Mouse (Mus musculus) lung, postnatal 0 days (tissue): ENCODE results near the gene H2-T24. TPM values are rescaled to one million over a fixed set of nuclear protein-coding genes. Genes with fewer than 3 reads are reported as not detected.

Source experiments
- ATAC-seq: fragments of 200-750 bp; cut with Nextera tagmentation; 2 replicates; pipeline ENCODE4 v1.8.0; 2017; ENCODE audit warnings: moderate library complexity
- DNase-seq: peaks from one replicate; pipeline ENCODE4 v3.0.0-alpha.2; 2016; ENCODE audit warnings: low spot score
- H3K27ac ChIP-seq: fragments of 300-500 bp; sonication (generic); 2 replicates; pipeline ENCODE4 v1.5.1; 2014; ENCODE audit warnings: antibody characterized with exemption, mild to moderate bottlenecking, low read length, mixed read lengths
- H3K27me3 ChIP-seq: fragments of 300-500 bp; sonication (generic); replicated peaks from 2 replicates; pipeline ENCODE4 v1.6.1; 2014; ENCODE audit warnings: low read length, mixed read lengths; ENCODE audit not compliant: insufficient read depth
- H3K36me3 ChIP-seq: fragments of 300-500 bp; sonication (generic); 2 replicates; pipeline ENCODE4 v1.6.1; 2014; ENCODE audit warnings: low read length, mixed read lengths; ENCODE audit not compliant: insufficient read depth
- H3K4me1 ChIP-seq: fragments of 300-500 bp; sonication (generic); 2 replicates; pipeline ENCODE4 v1.6.1; 2014; ENCODE audit warnings: antibody characterized with exemption, low read depth, low read length, mixed read lengths; ENCODE audit not compliant: insufficient read depth
- H3K4me2 ChIP-seq: fragments of 300-500 bp; sonication (generic); replicated peaks from 2 replicates; pipeline ENCODE4 v1.6.1; 2014; ENCODE audit warnings: low read depth, mild to moderate bottlenecking, low read length, moderate library complexity, mixed read lengths
- H3K4me3 ChIP-seq: fragments of 300-500 bp; sonication (generic); 2 replicates; pipeline ENCODE4 v1.5.1; 2014; ENCODE audit warnings: low read depth, low read length
- H3K9ac ChIP-seq: fragments of 300-500 bp; sonication (generic); replicated peaks from 2 replicates; pipeline ENCODE4 v1.6.1; 2014; ENCODE audit warnings: low read depth, mild to moderate bottlenecking
- H3K9me3 ChIP-seq: fragments of 300-500 bp; sonication (generic); 2 replicates; pipeline ENCODE4 v1.6.1; 2016; ENCODE audit warnings: low read length, mixed read lengths
- CTCF ChIP-seq: IDR thresholded peaks from 2 replicates; pipeline ENCODE4 v1.5.1; 2016; ENCODE audit warnings: antibody characterized with exemption, mild to moderate bottlenecking
- EP300 ChIP-seq: IDR thresholded peaks from 2 replicates; pipeline ENCODE4 v1.6.1; 2016; ENCODE audit warnings: antibody characterized with exemption, mild to moderate bottlenecking, control low read depth
- WGBS: fragments of 180-500 bp; shearing (Covaris S2); extraction: QIAGEN DNeasy Blood & Tissue Kit; methylation state at CpG from one replicate; pipeline ENCODE4 v1.1.7; 2014; 5-methylcytosine and 5-hydroxymethylcytosine counted together
- polyA plus RNA-seq: library from polyadenylated mRNA; unstranded; fragments of >200 nt; fragmentation: Nextera tagmentation; extraction: Ambion mirVana; gene quantifications from 2 replicates; pipeline ENCODE4 v1.2.1, GENCODE M21; 2015

H2-T24 gene
- polyA plus RNA-seq, 1 experiment from 2014 or later = 2.7 TPM

DNA sequence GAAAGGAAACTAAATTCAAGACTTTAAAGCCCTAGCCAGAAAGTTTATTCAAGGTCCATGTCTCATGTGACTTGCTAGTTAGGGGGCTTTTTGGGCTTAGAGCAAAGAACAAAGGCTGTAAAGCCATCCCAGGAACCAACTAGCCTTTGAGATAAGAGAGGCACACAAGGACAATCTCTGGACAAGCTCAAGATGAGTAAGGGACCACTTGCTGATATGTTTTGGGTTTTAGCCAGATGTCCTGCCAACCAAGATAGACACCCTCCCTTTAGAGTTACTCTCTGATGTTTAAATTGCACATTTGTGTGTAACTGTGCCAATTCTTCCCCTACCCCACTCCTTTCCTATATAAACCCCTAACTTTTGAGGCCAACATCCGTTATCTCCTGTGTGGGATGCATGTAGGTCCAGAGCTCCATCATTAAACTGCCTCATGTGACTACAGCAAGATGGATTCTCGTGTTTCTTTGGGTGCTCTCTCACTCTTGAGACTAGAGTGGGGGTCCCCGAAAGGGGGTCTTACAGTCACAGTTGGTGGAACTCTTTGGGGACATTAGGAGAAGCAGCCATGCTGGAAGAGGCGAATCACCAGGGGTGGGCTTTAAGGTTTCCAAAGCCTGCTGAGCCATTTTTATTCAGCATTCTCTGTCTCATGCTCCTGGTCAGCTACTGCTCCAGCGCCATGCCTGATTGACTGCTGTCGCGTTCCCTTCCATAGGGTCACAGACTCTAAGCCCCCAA lies 8.7 kb upstream of the H2-T24 start:
- Histone ChIP-seq H3K9ac (no peak overlapping the region), H3K9me3 (no peaks in the 10 kb centered on the region), H3K4me1 (peaks cover 3% of the 10 kb centered on the region; the same call in 1 of the 2 replicates), H3K4me3 (no peak overlapping the region), H3K27ac (no peak overlapping the region), H3K4me2 (no peak overlapping the region), H3K27me3 (no peaks in the 10 kb centered on the region), H3K36me3 (no peaks in the 10 kb centered on the region)
- WGBS = 85% methylated on average over 7 of the region's 7 CpGs
- DNase-seq = no peak
- ATAC-seq = no peak
- no peak for TF ChIP-seq EP300
- no peak for TF ChIP-seq CTCF

DNA sequence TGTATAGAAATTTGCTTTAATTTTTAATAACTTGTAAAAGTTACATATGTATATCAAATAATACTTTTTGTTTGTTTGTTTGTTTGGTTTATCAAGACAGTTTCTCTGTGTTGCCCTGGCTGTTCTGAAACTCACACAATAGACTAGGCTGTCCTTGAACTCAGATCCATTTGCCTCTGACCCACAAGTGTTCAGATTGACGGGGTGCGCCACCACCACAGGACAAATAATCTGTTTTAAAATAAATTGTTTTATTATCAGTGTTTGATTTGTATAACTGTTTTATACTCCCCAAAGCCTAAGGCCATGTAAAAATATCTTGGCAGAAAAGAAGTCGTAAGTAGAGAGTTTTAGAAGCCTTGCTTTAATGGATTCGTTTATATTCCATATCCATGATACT lies 7.3 kb upstream of the H2-T24 start:
- Histone ChIP-seq H3K27me3 (no peaks in the 10 kb centered on the region), H3K4me2 (no peak overlapping the region), H3K9me3 (no peaks in the 10 kb centered on the region), H3K4me1 (peaks cover 6% of the 10 kb centered on the region; the same call in 1 of the 2 replicates), H3K9ac (no peak overlapping the region), H3K4me3 (no peak overlapping the region), H3K27ac (no peak overlapping the region), H3K36me3 (no peaks in the 10 kb centered on the region)
- no peak for ATAC-seq
- no peak for TF ChIP-seq CTCF
- TF ChIP-seq EP300 = no peak
- 79% methylated on average over 4 of the region's 4 CpGs for WGBS
- DNase-seq = no peak

DNA sequence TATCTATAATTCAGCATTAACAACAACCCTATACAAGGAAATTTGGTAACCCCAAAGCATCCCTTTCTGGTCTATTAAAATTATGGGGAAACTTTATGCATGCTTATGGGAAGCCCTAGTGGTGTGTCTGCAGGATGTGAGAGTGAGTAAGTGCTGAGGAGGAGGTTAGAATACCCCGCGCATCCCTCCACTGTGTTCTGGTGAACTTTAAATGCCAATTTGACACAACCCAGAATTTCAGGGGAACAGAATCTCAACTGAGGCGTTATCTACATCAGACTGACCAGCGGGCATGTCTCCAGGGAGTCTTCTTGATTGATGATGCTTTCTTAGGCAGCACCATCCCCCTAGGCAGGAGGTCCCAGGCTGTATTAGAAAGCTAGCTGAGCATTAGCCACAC lies 5.5 kb upstream of the H2-T24 start:
- Histone ChIP-seq H3K4me2 (no peak overlapping the region), H3K4me3 (no peak overlapping the region), H3K27ac (no peak overlapping the region), H3K9ac (no peak overlapping the region), H3K4me1 (peaks cover 6% of the 10 kb centered on the region; the same call in 1 of the 2 replicates), H3K9me3 (no peaks in the 10 kb centered on the region), H3K36me3 (no peaks in the 10 kb centered on the region), H3K27me3 (no peaks in the 10 kb centered on the region)
- TF ChIP-seq EP300 (no peak), CTCF (no peak)
- ATAC-seq (no peak), DNase-seq (no peak)
- WGBS = 51% methylated on average over 4 of the region's 4 CpGs

DNA sequence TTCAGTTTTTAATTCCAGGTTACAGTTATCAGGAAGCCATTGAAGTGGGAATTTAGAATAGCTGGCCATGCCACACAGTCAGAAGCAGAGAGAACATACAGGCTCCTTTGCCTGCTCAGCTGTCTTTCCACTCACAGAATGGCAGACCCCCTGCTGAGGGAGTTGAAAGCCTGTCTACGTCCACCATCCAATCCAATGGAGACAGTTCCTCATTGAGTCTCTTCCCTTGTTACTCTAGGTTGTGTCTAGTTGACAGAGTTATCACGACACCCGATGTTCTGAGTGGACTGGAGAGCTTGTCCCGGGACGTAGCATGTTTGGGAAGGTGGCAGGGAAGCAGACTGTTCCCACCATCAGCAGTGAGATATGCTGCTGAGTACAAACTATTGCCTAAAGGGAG lies 4.8 kb upstream of the H2-T24 start:
- Histone ChIP-seq H3K36me3 (no peaks in the 10 kb centered on the region), H3K27ac (no peak overlapping the region), H3K9me3 (no peaks in the 10 kb centered on the region), H3K4me1 (peaks cover 6% of the 10 kb centered on the region; the same call in 1 of the 2 replicates), H3K9ac (no peak overlapping the region), H3K4me3 (no peak overlapping the region), H3K4me2 (no peak overlapping the region), H3K27me3 (no peaks in the 10 kb centered on the region)
- 49% methylated on average over 5 of the region's 5 CpGs for WGBS
- no peak for ATAC-seq
- DNase-seq = no peak
- TF ChIP-seq CTCF (no peak), EP300 (no peak)

DNA sequence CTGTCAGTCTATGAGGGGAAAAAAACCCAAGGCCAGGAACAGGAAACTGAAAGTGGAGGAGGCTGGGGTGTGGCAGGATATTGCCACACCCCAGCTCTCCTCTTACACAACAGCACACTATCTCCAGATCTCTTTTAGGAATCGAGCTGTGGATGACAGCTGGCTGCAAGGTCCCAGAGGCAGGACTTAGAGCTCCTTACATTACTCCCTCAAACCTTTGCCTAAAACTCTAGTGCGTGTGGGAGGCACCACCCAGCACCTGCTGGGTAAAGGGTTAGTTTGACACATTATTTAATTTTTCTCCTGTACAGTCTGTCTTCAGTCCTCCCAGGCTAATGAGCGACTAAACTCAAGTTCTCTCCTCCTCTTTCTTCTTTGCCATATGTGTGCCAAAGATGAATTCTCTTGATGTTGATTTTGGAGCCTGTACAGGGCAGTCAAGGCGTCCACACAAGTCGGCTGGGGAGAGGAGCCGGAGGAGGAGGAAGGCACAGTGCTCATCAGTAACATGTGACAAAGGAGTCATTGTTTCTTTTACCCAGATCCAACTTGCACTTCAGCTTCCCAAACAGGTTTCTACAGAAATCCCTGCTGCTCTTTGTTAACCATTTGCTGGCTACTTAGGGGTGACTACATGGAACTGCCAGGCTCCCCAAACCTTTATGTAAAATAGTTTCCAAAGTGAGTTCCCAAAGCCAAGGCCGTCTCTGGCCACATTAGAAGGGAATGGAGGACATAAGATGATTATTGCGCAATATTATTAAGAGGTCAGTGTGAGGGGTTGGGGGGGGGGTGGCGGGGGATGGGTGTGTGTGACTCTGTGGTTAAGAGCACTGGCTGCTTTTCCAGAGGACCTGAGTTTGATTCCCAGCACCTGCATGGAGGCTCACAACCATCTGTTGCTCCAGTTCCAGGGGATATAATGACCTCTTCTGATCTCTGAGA lies 3.6 kb upstream of the H2-T24 start:
- peak; percentile 88 for TF ChIP-seq EP300
- no peak for TF ChIP-seq CTCF
- Histone ChIP-seq H3K4me2 (no peak overlapping the region), H3K27me3 (no peaks in the 10 kb centered on the region), H3K36me3 (no peaks in the 10 kb centered on the region), H3K4me1 (peaks cover 6% of the 10 kb centered on the region; the same call in 1 of the 2 replicates), H3K27ac (peak overlapping the region; percentile 76), H3K4me3 (no peak overlapping the region), H3K9me3 (no peaks in the 10 kb centered on the region), H3K9ac (0 out of 2 replicates have a peak overlapping the region, but pooled peaks have one; percentile 9)
- peak; percentile 89 for DNase-seq
- peak; percentile 70 for ATAC-seq
- 34% methylated on average over 9 of the region's 9 CpGs for whole genome bisulfite sequencing

DNA sequence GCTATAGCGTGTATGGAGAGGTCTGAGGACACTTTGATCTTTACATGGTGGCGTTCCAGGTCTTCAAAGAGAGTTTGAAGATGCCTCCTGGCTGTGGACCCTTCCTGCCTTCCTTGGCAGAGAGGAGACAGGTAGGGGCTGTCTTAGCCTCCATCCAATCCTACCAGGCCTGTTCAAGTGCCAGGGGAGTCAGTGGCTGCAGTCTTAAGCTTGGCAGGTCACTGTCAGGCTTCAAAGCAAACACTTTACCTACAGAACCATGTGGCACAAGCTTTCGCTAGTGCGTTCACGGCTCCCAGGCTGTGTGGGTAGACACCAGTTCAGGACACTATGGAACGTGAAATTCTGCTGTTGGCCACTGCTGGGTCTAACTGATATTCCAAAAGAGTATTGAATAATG lies 2.6 kb upstream of the H2-T24 start:
- WGBS = 87% methylated on average over 6 of the region's 6 CpGs

More for the DNA sequence above, 2.6 kb upstream of the H2-T24 start:
- Histone ChIP-seq H3K4me3 (no peak overlapping the region), H3K4me2 (no peak overlapping the region), H3K27ac (peak overlapping the region; percentile 57; the same call in 1 of the 2 replicates), H3K36me3 (no peaks in the 10 kb centered on the region), H3K9me3 (no peaks in the 10 kb centered on the region), H3K27me3 (no peaks in the 10 kb centered on the region), H3K9ac (no peak overlapping the region), H3K4me1 (peaks cover 6% of the 10 kb centered on the region; the same call in 1 of the 2 replicates)
- ATAC-seq (no peak), DNase-seq (no peak)
- TF ChIP-seq EP300 (no peak), CTCF (no peak)
